Mouse (Mus musculus) megakaryocyte progenitor cell, adult 5-6 weeks (primary cell): Measurements from ENCODE around the gene Tcf7l2. TPM values are rescaled to one million over a fixed set of nuclear protein-coding genes. Genes with fewer than 3 reads are reported as not detected.

Experiments
- ATAC-seq: replicated peaks from 2 replicates; pipeline ENCODE4 v1.8.0; 2016; ENCODE audit warnings: mild to moderate bottlenecking, moderate TSS enrichment, inconsistent platforms; ENCODE audit not compliant: poor library complexity
- total RNA-seq, 2 experiments: library from RNA; stranded (forward) in 1 of 2; stranded (reverse) in 1 of 2; fragments of 157-497, 149-512 nt in 1 of 2; fragments of 200-1000 nt in 1 of 2; gene quantifications; 2 replicates each; pipeline versions ENCODE4 v1.2.3 to v1.2.4; 2015 to 2017

Tcf7l2 gene
- total RNA-seq, 2 experiments from 2014 or later: 0.71 to 6.2 TPM

- ATAC-seq: no peak
Measured at GRCm38 (mm10) chr19:55851498-55852324, 110.1 kb downstream of the Tcf7l2 start.

DNA sequence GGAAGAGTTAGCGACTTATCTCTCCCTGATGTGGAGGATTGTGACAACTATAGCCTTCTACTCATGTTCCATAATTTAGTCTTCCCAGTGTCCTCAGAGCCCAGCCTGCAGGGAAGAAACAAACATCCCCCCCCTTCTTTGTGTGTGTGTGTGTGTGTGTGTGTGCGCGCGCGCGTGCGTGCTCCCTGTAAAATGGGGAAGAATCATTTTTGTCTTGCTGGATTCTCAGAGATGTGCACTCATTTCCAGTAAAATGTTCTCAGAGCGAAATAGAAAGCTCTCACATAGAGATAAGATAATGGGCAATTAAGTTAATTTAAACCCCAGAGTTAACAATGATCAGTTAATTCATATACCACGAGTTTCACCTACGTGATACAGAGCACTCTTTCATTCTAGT, 112.8 kb downstream of the Tcf7l2 start:
- no peak for ATAC-seq

GRCm38 (mm10) chr19:55855571-55855970, 114.0 kb downstream of the Tcf7l2 start:
- ATAC-seq: no peak

- ATAC-seq: no peak
Measured at GRCm38 (mm10) chr19:55857328-55857727, 115.7 kb downstream of the Tcf7l2 start.

GRCm38 (mm10) chr19:55860009-55860743, 118.6 kb downstream of the Tcf7l2 start:
- ATAC-seq: peak; percentile 64

DNA sequence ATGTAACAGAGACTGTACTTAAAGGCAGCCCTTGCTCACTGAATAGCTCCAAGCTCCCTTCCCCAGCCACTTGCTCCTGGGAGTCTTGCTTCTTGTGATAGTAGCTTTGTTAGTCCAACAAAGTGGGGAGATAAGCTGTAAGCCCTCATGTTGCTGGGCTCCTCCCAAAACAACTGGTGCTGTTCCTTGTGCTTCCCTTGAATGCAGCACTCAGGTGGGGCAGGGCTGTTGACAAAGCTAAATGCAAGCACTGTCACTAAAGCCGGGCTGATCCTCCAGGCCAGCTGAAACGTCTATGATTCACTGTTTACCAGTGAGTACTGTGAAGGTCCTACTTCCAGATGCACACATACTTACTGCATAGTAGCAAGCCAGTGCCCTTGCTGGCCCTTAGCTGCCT, 120.1 kb downstream of the Tcf7l2 start:
- no peak for ATAC-seq

DNA sequence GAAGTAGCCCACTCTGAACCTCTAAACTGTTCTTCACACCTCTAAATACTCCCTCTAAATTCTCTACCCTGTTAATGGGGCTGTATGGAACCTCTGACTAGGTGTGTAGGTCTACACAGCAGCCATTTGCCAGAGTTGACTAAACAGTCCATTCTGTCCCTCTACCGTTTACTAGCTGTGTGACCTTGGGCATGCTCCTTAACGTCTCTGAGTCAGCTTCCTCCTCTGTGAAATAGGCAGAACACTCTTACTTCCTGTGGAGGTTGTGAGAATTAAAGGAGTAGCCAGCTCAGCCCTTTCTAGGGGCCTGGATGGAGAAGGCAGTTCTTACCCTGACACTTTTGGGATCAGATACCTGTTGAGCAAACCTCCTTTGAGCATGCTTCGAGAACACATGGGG, 120.9 kb downstream of the Tcf7l2 start:
- ATAC-seq: no peak

GRCm38 (mm10) chr19:55865049-55865448, 123.4 kb downstream of the Tcf7l2 start:
- no peak for ATAC-seq

DNA sequence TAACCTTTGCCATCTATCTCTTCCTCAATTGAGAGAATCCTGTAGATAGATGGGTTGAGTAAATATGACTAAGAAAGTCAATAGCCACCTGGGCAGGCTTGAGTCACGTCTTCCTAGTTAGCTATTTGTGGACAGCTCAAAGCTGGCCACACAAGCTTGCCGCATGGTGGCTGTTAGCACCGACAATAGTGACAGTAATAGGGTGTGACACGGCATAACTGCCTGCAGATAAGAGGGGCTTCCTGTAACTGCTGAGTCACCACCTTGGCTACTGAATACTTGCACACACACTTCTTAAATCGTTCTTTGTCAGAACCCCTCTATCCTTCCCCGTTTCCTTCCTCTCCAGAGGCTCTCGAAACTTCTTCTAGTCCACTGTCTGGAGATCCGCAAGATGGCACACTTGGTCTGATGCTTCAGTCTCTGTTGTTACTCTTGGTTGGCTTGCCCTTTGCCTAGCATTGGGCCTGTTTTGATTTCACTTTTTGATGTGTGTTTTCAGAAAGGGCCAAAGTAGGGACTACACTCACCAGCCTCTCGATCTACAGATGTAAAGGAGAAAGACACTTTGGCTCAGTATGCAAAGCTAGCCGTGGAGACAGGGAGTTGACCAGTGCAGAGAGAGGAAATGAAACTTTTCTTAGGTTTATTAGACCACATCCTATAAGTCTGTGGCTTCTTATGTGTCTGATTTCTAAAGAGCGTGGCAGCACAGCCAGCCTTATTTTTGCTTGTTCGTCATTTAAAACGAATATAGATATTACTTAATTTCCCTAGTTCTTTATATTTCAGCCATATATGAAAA, 124.4 kb downstream of the Tcf7l2 start:
- peak; percentile 79 for ATAC-seq

DNA sequence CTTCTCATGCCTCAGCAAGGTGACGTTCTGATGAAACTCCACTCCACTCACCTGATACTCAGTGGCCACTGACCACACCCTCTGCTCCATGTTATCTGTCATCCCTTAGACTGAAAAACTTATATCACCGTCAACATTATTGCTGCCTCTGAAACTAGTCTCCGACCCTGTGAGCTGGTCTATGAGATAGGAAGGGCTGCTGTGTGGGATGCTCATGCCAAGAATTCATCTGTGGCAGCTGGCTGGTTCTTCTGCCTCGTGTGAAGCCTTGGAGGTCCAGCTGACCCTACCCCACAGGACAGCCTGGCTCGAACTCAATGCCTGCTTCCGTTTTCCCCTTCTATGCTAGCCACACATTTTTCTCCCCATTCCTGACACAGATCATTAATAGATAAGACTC, 125.6 kb downstream of the Tcf7l2 start:
- peak; percentile 63 for ATAC-seq

DNA sequence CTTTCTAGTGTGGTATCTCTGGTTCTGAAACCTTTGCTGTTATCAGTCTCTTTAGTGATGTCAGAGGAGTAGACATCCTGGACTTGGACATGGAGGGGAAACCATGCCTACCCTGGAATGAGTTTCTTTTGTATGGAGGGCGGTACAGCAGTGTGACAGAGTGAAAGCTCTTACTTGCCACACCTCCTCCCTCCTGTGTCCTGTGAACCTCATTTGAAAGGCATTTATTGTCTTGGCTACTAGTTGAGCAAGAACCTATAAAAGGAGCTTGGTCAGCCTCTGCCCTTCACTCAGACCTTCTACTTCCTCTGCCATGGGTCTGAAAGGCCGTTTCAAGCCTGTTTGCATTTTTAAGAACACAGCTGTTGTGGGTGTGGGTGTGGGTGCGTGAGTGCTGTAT, 126.3 kb downstream of the Tcf7l2 start:
- ATAC-seq: no peak

DNA sequence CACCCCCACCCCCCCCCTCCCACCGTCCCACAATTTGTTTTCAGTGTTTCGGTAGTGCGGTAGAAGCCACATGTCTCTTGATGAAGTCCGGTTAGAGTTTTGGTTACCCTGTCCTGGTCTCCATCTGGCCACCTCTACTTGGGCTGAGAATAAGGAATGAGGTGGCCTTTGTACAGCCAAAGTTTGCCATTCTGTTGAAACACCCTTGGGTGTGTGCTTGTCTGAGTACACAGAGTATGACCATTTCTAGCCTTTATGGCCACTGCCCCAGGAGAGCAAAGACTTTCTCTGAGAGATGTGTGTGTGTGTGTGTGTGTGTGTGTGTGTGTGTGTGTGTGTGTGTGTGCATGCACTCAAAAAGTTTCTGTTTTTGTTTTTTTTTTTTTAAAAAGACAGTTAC, 127.0 kb downstream of the Tcf7l2 start:
- no peak for ATAC-seq

DNA sequence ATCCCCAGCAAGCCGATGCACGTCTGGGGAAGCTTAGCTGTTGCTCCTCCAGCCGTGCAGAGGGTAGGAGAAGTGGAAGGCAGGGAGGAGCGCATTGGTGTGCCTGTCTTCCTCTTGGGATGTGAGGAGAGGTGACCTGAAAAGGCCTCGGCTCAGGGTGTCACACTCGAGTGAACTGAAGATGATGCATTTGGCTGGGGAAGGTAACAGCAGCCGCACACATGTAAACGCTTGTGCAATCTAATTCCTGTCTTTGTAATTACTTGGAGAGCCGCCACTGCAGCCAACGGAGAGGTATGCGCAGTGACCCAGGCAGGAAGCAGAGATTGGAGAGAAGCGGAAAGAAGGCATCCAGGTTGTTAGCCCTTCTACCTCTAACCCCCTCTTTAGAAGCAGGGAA, 129.2 kb downstream of the Tcf7l2 start:
- no peak for ATAC-seq

DNA sequence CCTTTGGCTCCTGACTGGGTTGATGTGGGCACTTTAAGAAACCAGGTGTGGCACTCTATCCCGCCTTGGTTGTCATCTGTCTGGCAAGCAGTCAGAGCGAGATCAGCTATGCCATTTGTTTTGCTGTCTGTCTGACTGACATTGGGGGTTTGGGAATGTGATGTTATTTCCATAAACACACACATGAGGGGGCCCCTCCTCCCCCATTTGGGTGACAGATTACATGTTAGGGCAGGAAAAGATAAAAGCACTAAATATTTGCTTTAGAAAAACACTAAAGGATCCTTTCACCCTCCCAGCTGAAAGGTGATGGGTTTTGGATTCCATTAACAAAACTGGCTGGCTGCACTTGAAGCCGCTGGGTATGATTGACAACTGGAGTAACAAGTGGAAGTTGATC, 129.9 kb downstream of the Tcf7l2 start:
- ATAC-seq: no peak

GRCm38 (mm10) chr19:55873221-55873620, 131.6 kb downstream of the Tcf7l2 start:
- no peak for ATAC-seq

DNA sequence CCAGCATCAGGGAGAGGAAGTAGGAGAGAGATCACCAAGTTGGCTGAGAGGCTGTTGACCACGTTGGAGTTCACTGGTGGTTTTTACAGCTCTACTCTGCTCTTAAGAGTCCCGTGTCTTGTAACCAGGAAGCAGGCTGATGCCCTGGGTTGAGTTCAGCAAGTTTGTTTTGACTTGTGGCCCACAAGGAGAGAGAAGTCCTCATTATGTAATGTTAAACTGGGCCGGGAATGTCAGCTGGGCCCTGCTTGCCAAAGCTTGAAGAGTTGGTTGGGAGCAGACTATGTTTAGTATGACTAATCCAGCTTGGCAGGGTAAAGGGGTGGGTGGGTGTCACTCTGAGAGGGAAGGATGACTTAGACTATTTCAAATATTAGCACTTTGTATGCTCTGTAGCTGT, 134.9 kb downstream of the Tcf7l2 start:
- ATAC-seq: 0 out of 2 replicates have a peak, but pooled peaks have one; percentile 17

DNA sequence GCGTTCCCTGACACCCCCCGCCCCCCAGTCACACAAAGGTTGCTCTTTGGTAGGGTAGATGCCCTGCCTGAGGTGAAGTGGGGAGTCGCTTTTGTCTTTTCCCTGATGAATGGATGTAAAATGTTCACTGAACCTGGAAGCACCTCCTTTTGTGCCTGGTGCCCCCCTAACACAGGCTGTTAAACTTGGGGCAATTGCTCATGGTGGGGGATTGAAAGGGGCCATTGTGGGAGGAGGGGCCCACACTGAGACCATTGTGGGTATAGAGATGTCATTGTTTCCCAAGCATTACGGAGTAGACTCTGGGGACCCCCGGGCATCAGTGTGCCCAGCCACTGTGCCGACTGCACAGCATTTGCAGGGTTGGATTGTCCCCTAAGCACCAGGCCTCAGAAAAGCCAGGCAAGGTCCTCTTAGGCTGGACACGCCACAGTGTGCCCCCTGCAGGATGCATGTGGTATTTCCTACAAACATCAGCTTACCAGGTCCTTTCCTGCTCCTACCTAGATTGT, 135.8 kb downstream of the Tcf7l2 start:
- ATAC-seq: peak; percentile 95

GRCm38 (mm10) chr19:55880664-55881359, 139.2 kb downstream of the Tcf7l2 start:
- no peak for ATAC-seq

- ATAC-seq: no peak
Measured at GRCm38 (mm10) chr19:55886536-55886935, 144.9 kb downstream of the Tcf7l2 start.

GRCm38 (mm10) chr19:55891692-55892183, 150.1 kb downstream of the Tcf7l2 start:
- ATAC-seq: no peak
